Mouse (Mus musculus): ENCODE results near the gene Gm43064. TPM values are rescaled to one million over a fixed set of nuclear protein-coding genes. Genes with fewer than 3 reads are reported as not detected.
A peak's percentile ranks its signal among the peaks of the same experiment; 100 is the strongest.
"Not testable (repeated sequence)": the region's sequence is repeated elsewhere in the genome, so short reads cannot be mapped to it uniquely, and the experiment has no call there.

The Gm43064 gene
- total and polyA plus RNA-seq, 2 experiments from 2014 or later: 0.35 to 3.2 TPM

GRCm38 (mm10) chr3:103791230-103792110 is 17.9 kb upstream of the Gm43064 start, which contains the start of gene Hipk1:
TSS of gene Hipk1 (minus strand) at chr3:103791563.
- peak within 1 kb of the TSS; percentile 77 for H3K4me3 ChIP-seq (ENCODE audit: low read depth, low read length)
- no peaks in the 10 kb centered on the region for H3K9me3 ChIP-seq (ENCODE audit: low read length)
- H3K27me3 ChIP-seq (ENCODE audit: insufficient read depth, low read length): no peaks in the 10 kb centered on the region
- DNase-seq (ENCODE audit: low spot score) (peak; percentile 95), ATAC-seq (ENCODE audit: low FRiP score) (peak; percentile 98)
- H3K9ac ChIP-seq (replicated peaks; ENCODE audit: low read length, poor library complexity, severe bottlenecking): peak within 1 kb of the TSS; percentile 89
- TF ChIP-seq CTCF (IDR thresholded peaks at IDR 0.05): peak; percentile 29
- H3K4me2 ChIP-seq (ENCODE audit: low read depth, low read length, poor library complexity, severe bottlenecking): peak within 1 kb of the TSS; percentile 62
- no peaks in the 10 kb centered on the region for H3K36me3 ChIP-seq (ENCODE audit: insufficient read depth, low read length)
- peaks cover 9% of the 10 kb centered on the region; the same call in 1 of the 2 replicates for H3K4me1 ChIP-seq (ENCODE audit: insufficient read depth, low read length)
- WGBS: 10% methylated on average over 45 of the region's 49 CpGs
- H3K27ac ChIP-seq (ENCODE audit: low read depth, low read length): peak within 1 kb of the TSS; percentile 93

GRCm38 (mm10) chr3:103792111-103792406 is 17.3 kb upstream of the Gm43064 start:
- not testable (repeated sequence) for H3K36me3 ChIP-seq (ENCODE audit: insufficient read depth, low read length); H3K9ac ChIP-seq (replicated peaks; ENCODE audit: low read length, poor library complexity, severe bottlenecking); H3K9me3 ChIP-seq (ENCODE audit: low read length); ATAC-seq (ENCODE audit: low FRiP score); H3K4me1 ChIP-seq (ENCODE audit: insufficient read depth, low read length); H3K27me3 ChIP-seq (ENCODE audit: insufficient read depth, low read length); DNase-seq (ENCODE audit: low spot score)
- 68% methylated on average over 5 of the region's 5 CpGs for WGBS
- peak overlapping the region; percentile 93; the same call in 1 of the 2 replicates for H3K27ac ChIP-seq (ENCODE audit: low read depth, low read length)
- peak overlapping the region; percentile 77 for H3K4me3 ChIP-seq (ENCODE audit: low read depth, low read length)
- H3K4me2 ChIP-seq (ENCODE audit: low read depth, low read length, poor library complexity, severe bottlenecking): peak overlapping the region; percentile 62

DNA sequence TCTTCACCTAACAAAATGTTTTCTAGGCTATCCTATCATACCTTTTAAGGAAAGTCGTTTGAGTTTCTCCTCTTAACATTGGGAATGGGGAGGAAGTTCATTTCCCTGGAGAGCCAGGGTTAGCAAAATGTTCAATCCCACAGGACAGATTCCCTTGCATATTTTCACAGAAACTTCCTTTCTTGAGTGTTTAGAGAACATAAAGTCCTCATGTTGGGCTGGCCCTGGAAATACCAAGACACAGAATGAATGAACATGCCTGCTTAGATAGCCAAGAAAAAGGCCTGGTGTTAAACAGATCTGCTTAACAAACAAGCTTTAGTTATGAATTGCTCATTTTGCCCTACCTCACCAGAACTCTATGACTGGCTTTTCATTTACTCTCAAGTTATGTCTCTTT is 16.8 kb upstream of the Gm43064 start:
- TF ChIP-seq CTCF (IDR thresholded peaks at IDR 0.05): no peak
- ATAC-seq (ENCODE audit: low FRiP score): no peak
- H3K4me2 ChIP-seq (ENCODE audit: low read depth, low read length, poor library complexity, severe bottlenecking): no peak overlapping the region
- H3K27me3 ChIP-seq (ENCODE audit: insufficient read depth, low read length): no peaks in the 10 kb centered on the region
- H3K4me3 ChIP-seq (ENCODE audit: low read depth, low read length): no peak overlapping the region
- no peaks in the 10 kb centered on the region for H3K9me3 ChIP-seq (ENCODE audit: low read length)
- no peaks in the 10 kb centered on the region for H3K36me3 ChIP-seq (ENCODE audit: insufficient read depth, low read length)
- no peak for DNase-seq (ENCODE audit: low spot score)
- WGBS: 75% methylated on average over 1 of the region's 1 CpGs
- 0 out of 2 replicates have a peak, but pooled peaks cover 9% of the 10 kb centered on the region for H3K4me1 ChIP-seq (ENCODE audit: insufficient read depth, low read length)
- H3K9ac ChIP-seq (replicated peaks; ENCODE audit: low read length, poor library complexity, severe bottlenecking): no peak overlapping the region
- H3K27ac ChIP-seq (ENCODE audit: low read depth, low read length): no peak overlapping the region

DNA sequence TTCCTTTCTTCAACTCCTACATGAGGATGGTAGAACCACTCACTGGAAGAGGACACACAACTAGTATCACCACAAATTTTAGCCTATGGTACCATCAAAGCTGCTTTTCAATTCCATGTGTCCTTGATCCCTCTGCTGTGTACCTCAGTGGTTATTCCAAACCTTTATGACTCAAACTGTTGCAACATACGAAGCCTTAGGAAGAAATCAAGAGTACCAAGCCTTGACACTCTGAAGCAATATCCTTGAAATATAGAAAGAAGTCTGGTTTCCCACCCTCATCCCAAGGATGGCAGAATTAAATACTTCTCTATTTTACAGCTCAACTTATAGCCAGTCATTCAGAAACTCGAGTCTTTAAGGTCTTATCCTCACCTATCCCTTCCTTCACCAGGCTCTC is 13.0 kb upstream of the Gm43064 start:
- H3K36me3 ChIP-seq (ENCODE audit: insufficient read depth, low read length): no peaks in the 10 kb centered on the region
- WGBS: 57% methylated on average over 2 of the region's 2 CpGs
- TF ChIP-seq CTCF (IDR thresholded peaks at IDR 0.05): no peak
- H3K4me1 ChIP-seq (ENCODE audit: insufficient read depth, low read length): no peaks in the 10 kb centered on the region
- H3K4me3 ChIP-seq (ENCODE audit: low read depth, low read length): no peak overlapping the region
- no peak overlapping the region for H3K9ac ChIP-seq (replicated peaks; ENCODE audit: low read length, poor library complexity, severe bottlenecking)
- no peak overlapping the region for H3K27ac ChIP-seq (ENCODE audit: low read depth, low read length)
- no peaks in the 10 kb centered on the region for H3K27me3 ChIP-seq (ENCODE audit: insufficient read depth, low read length)
- no peaks in the 10 kb centered on the region for H3K9me3 ChIP-seq (ENCODE audit: low read length)
- no peak overlapping the region for H3K4me2 ChIP-seq (ENCODE audit: low read depth, low read length, poor library complexity, severe bottlenecking)
- ATAC-seq (ENCODE audit: low FRiP score) (no peak), DNase-seq (ENCODE audit: low spot score) (no peak)

DNA sequence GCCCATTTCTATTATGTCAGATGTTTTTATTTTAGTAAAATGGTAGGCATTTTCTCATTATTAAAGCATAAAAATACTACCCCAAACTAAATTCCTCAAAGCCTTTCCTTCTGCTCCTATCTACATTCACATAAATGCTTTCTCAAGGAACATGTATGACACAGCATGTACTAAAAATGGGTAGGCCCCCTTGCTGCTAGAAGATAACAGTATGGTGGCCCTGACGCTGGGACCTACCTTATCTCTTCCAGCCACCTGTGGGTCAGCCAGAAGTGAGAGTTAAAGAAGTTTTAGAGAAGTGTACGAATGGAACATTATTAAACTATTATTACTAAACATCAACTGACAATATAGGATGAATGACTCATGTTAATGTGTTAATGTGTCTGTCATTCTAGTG is 9.9 kb upstream of the Gm43064 start:
- 83% methylated on average over 2 of the region's 2 CpGs for WGBS
- no peaks in the 10 kb centered on the region for H3K4me1 ChIP-seq (ENCODE audit: insufficient read depth, low read length)
- no peaks in the 10 kb centered on the region for H3K27me3 ChIP-seq (ENCODE audit: insufficient read depth, low read length)
- TF ChIP-seq CTCF (IDR thresholded peaks at IDR 0.05): no peak
- H3K9ac ChIP-seq (replicated peaks; ENCODE audit: low read length, poor library complexity, severe bottlenecking): no peak overlapping the region
- H3K4me3 ChIP-seq (ENCODE audit: low read depth, low read length): no peak overlapping the region
- H3K9me3 ChIP-seq (ENCODE audit: low read length): no peaks in the 10 kb centered on the region
- no peak overlapping the region for H3K4me2 ChIP-seq (ENCODE audit: low read depth, low read length, poor library complexity, severe bottlenecking)
- no peak overlapping the region for H3K27ac ChIP-seq (ENCODE audit: low read depth, low read length)
- ATAC-seq (ENCODE audit: low FRiP score) (no peak), DNase-seq (ENCODE audit: low spot score) (no peak)
- peaks cover 11% of the 10 kb centered on the region for H3K36me3 ChIP-seq (ENCODE audit: insufficient read depth, low read length)

Measured in midbrain, postnatal 0 days (tissue).